Mouse (Mus musculus): Measurements from ENCODE around the gene Tubd1.
A peak's percentile ranks its signal among the peaks of the same experiment; 100 is the strongest.

Tubd1 gene

GRCm38 (mm10) chr11:86583990-86584897, 39.5 kb downstream of the Tubd1 start:
- no peak for DNase-seq (ENCODE audit: low read depth)

- DNase-seq (ENCODE audit: low read depth), result no peak
Measured at GRCm38 (mm10) chr11:86584898-86585597, 40.3 kb downstream of the Tubd1 start.

GRCm38 (mm10) chr11:86585598-86585984, 40.8 kb downstream of the Tubd1 start:
- no peak for DNase-seq (ENCODE audit: low read depth)

- no peak for DNase-seq (ENCODE audit: low read depth)
Measured at GRCm38 (mm10) chr11:86586177-86586867, 41.5 kb downstream of the Tubd1 start.

GRCm38 (mm10) chr11:86586868-86587792, 42.3 kb downstream of the Tubd1 start:
- DNase-seq (ENCODE audit: low read depth), result peak; percentile 94

- no peak for DNase-seq (ENCODE audit: low read depth)
Measured at GRCm38 (mm10) chr11:86587830-86588229, 43.0 kb downstream of the Tubd1 start.

- DNase-seq (ENCODE audit: low read depth), result no peak
Measured at GRCm38 (mm10) chr11:86588583-86589298, 44.0 kb downstream of the Tubd1 start.

- DNase-seq (ENCODE audit: low read depth), result no peak
Measured at GRCm38 (mm10) chr11:86590066-86590465, 45.3 kb downstream of the Tubd1 start.

GRCm38 (mm10) chr11:86590579-86590978, 45.8 kb downstream of the Tubd1 start:
- no peak for DNase-seq (ENCODE audit: low read depth)

- no peak for DNase-seq (ENCODE audit: low read depth)
Measured at GRCm38 (mm10) chr11:86591301-86591845, 46.6 kb downstream of the Tubd1 start.

- no peak for DNase-seq (ENCODE audit: low read depth)
Measured at GRCm38 (mm10) chr11:86591931-86592616, 47.3 kb downstream of the Tubd1 start.

GRCm38 (mm10) chr11:86592993-86593392, 48.2 kb downstream of the Tubd1 start:
- peak; percentile 83 for DNase-seq (ENCODE audit: low read depth)

- no peak for DNase-seq (ENCODE audit: low read depth)
Measured at GRCm38 (mm10) chr11:86593443-86593842, 48.7 kb downstream of the Tubd1 start.

- DNase-seq (ENCODE audit: low read depth), result no peak
Measured at GRCm38 (mm10) chr11:86594188-86594876, 49.5 kb downstream of the Tubd1 start.

GRCm38 (mm10) chr11:86595366-86595765, 50.6 kb downstream of the Tubd1 start:
- no peak for DNase-seq (ENCODE audit: low read depth)

- no peak for DNase-seq (ENCODE audit: low read depth)
Measured at GRCm38 (mm10) chr11:86596187-86596960, 51.6 kb downstream of the Tubd1 start.

GRCm38 (mm10) chr11:86596976-86597375, 52.2 kb downstream of the Tubd1 start:
- DNase-seq (ENCODE audit: low read depth), result no peak

- no peak for DNase-seq (ENCODE audit: low read depth)
Measured at GRCm38 (mm10) chr11:86598154-86598553, 53.4 kb downstream of the Tubd1 start.

All from fibroblast of lung, adult 2 months (primary cell).